Mouse (Mus musculus) heart, adult 8-10 months (tissue): ENCODE data around the gene Polm. TPM values are rescaled to one million over a fixed set of nuclear protein-coding genes. Genes with fewer than 3 reads are reported as not detected.

ENCODE experiments used
- DNase-seq: peaks from one replicate; pipeline ENCODE4 v3.0.0; 2022; ENCODE audit warnings: low spot score
- total RNA-seq, 4 experiments: library from RNA; stranded (reverse); gene quantifications; 2 replicates each; pipeline ENCODE4 v1.2.4; 2022

Gene Polm
- total RNA-seq, result 1 to 10 TPM; 1.8 to 3.3 (median 2.8) TPM

DNA sequence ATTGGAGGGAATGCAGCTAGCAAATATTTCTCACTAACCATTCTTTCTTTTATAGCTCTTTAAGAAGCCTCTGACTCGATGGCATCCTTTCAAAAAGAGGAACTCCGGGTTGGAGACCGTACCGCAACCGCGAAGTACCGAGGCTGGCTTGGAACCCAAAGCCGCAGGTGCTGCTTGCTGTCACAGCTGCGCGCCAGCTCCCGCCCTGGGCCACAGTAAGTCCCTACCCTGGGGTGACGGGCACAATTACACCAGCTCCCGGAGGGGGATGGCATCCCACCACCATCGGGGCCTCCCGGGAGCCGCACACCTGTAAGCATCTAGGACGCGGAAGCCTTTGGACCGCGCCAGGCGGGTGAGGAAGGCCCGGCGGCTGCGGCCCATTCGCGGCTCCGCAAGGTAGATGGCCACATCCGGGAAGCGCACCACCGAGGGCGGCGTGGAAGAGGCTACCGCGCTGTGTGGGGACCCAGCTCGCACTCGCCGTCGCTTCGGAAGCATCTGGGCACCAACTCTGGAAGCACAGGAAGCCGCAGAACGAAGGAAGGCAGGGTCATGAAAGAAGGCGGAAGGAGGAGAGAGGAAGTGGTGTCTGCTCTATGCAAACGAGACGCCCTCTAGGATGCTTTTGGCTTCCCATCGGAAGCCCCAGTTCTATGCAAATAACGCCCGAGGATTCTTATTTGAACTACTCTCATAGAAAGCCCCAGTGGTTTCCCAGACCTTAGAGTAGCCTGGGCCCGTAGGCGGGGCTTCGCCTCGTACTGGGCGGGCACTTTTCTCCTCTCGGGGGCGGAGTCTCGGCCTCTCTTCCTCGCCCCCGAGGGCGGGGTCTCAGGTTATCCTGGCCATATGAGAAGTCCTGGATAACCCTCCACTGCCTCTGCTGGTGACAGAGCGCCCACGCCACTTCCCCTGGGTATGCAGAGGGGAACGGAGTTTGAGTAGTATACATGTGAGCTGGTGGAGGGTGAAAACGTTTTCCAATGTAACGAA, at the start of gene Polm:
Polm (minus strand) TSS at position 766 of the 996 bp plus-strand sequence.
- peak; percentile 91 for DNase-seq

DNA sequence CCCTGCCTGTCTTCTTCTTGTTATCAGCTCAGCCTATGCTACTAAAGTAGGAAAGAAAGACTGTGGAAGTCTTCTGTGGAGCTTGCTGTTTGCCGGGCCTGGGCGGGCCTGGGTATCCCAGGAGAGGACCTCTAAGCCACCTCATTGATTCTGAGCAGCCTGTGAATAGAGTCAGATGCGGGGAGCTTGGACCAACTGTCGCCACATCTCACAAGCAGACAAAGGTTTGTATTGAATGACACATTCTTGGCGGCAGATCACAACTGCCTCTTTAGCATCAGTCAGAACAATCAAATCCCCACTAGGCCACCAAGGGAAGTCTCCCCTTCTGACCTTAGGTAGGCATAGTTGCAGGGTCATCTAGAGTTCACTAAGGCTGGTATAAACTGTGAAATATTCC, 49.4 kb upstream of the Polm start:
- DNase-seq, result no peak

DNA sequence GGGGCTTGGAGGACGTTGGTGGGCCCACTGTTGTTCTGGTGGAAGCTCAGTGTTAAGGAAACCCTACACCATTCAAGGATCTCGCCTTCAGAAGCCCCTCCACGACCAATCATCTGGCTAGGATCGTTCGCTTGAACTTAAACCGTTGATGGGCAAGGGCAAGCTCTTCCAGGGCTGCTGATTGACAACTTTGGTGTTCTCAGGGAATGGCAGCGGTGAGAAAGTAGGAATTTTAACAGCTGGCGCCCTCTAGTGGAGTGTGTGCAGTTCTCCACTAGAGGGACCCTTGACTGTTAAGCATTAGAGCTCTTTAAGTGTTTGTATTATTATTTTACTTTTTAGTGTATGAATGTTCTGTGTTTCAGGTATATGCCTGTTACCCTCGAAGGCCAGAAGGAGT, 48.4 kb upstream of the Polm start:
- peak; percentile 60 for DNase-seq

DNA sequence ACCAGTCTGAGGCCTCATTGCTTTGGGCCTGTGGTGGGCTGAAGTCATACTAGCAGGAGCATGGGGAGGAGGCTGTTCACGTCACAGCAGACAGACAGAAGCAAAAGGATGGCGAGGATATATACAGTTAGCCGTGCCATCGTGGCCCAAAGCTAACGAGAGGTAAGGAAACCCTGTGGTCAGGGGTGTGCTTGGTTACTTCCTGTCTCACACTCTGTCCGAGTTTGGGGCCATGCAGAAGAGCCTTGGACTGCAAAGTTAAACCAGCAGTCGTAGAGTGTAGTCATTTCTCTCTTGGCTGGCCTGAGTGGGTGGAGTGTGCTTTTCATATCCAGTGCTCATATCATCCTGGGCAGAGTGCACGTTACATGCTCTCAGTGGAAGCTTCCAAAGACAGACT, 44.7 kb upstream of the Polm start:
- DNase-seq, result no peak

DNA sequence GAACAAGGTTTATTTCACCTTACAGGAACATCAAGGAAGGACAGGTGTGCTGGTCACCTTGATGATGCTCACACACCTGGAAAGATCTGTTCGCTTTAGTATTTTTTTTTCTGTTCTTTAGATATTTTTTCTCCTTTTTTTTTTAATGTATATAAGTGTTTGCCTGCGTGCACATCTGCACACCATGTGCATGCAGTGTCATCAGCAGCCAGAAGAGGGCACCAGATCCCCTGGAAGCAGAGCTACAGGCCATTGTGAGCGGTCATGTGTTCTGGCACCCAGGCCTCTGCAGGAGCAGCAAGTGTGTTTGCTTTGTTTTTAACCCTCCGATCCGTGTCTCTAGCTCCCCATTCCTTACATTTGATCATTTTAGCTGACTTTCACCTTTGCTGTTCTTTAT, 42.1 kb upstream of the Polm start:
- DNase-seq, result peak; percentile 26

DNA sequence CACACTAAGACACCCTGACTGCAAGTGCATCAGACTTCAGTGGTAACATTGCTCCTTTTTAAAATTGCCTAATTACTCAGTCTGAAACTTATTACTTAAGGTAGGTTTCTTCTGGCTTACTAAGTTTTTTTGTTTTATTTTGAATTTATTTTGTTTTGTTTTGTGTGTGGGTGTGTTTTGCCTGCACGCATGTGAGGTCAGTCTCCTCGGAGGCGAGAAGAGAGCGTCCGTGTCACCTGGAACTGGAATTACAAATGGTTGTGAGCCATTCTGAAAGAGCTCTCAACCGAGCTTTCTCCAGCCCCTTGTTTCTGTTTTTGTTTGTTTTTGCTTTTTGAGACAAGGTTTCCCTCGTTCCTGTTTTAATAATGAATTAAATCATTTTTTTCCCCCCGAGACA, 40.8 kb upstream of the Polm start:
- DNase-seq, result no peak

DNA sequence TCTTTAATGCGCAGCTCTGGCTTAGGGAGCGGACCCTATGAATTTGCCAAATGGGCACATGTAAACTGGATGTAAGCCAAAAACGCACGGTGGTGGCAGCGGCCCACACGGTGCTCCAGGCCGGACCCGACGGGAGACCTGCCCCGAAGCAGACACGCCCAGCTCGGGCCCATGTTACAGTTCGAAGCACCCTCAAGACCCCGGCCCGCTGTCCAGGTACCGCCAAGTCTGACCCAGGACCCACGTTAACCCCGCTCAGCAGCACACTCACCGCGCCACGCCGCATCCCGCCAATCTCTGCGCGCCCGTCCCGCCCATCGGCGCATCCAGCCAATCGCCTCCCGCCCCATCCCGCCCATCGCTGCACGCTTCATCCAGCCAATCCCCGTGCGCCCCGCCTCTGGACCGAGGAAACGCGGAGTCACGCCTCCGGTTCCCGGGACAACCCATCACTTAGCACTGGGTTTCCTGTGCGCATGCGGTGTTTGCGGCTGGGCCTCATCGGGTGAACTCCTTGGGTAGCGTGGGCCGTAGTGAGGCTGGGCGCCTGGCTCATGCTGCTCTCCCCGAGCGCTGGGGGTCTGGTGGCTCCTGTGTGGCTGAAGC, 40.2 kb upstream of the Polm start, which contains the start of gene Pold2:
Pold2 (minus strand) TSS at position 372 of the 606 bp plus-strand sequence.
- DNase-seq, result peak; percentile 98

DNA sequence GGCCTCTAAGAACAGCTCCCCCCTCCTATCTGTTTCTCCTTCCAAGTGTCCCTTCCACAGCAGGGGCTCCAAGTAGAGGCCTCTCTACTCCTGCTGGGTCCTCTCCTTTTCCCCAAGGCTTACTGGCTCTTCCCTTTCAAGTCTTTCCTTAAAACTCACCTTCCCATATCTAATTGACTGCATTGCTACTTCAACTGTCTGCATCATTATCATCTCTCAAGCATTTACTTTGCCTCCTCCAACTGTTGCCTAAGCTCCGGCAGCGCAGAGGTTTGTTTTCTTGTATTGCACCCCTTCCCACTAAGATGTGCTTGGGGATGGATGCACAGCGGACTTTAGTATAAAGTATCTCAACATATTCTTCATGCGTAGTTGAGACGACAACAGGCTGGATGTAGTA, 39.6 kb upstream of the Polm start:
- DNase-seq, result no peak

DNA sequence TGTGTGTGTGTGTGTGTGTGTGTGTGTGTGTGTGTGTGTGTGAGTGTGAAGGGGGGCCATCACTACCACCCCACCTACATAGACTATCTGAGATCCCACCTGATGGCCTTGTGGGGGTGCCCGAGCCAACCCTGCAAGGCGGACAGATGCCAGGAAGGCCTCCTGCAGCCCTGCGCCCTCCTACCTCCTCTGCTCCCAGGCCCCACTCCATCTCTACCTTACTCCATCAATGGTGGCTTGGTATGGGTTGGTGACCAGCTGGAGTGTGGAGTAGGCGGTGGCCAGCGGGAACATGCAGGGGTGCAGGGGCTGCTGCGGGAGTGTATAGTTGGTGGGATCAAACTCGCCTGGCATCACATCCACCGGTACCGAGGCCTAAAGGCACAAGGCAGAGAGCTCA, 35.4 kb upstream of the Polm start:
- no peak for DNase-seq

DNA sequence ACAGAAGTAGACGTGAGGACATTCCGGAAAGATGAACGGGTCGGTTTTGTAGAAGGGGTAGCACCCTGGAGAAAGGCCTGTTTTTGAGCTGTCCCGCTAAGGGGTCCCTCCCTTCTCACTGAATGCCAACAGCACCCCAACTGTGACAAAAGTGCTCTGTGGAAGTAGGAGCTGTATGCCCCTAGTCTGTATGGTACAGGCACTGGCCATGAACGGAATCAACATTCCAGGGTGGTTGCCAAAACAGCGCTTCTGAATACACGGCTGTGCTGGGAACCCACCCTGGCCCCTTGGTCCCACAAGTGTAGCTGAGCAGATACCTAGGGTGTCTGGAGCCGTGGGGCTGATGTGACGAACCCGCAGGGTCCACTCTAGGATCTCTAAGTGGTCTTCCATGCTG, 34.9 kb upstream of the Polm start:
- no peak for DNase-seq

DNA sequence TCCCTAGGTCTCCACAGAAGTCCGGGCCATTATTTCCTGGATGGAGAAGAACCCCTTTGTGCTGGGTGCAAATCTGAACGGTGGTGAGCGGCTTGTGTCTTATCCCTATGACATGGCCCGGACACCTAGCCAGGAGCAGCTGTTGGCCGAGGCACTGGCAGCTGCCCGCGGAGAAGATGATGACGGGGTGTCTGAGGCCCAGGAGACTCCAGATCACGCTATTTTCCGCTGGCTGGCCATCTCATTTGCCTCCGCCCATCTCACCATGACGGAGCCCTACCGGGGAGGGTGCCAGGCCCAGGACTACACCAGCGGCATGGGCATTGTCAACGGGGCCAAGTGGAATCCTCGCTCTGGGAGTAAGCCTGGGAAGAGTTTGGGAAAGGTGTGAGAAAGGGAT, 32.3 kb upstream of the Polm start:
- DNase-seq, result no peak

DNA sequence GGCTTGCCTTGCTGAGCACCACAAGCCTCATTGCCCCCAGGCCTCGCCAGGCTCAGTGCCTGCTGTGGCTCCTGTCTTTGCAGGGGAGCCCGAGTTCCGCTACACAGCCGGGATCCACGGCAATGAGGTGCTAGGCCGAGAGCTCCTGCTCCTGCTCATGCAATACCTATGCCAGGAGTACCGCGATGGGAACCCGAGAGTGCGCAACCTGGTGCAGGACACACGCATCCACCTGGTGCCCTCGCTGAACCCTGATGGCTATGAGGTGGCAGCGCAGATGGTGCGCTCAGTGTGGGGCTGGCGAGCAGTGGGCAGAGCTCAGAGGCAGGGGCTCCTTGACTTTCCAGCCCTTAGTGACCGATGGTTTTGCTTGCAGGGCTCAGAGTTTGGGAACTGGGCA, 31.5 kb upstream of the Polm start:
- DNase-seq, result no peak

DNA sequence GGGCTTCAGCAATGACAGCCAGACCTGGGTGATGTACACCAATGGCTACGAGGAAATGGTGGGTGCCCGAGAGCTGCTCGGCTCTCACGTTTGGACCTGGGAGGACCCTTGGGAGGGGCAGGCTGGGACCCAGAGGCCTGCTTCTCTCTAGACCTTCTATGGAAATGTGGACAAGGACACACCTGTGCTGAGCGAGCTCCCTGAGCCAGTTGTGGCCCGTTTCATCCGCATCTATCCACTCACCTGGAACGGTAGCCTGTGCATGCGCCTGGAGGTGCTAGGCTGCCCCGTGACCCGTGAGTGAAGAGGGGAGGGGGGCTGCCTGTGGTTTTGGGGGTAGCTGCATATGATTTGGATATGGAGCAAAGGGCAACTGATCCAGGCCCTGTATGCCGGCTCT, 30.5 kb upstream of the Polm start:
- no peak for DNase-seq

DNA sequence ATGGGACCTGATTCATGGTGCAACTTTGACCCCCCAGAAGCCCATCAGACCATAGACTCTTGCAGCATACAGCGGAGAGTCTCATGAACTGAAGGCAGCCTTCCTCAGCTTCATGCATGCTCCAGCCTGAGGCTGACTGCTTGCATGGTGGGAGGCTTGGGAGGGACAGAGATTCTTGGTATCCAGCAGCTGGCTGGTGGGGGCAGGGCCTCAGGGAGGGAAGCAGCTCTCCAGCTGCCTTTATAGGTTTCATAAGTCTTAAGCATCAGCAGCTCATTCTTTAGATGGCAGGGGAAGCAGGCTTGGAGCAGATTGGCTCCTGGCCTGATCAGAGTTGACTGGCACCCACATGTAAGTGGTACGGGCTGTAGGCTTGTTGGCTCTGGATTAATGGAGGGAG, 29.4 kb upstream of the Polm start:
- no peak for DNase-seq

DNA sequence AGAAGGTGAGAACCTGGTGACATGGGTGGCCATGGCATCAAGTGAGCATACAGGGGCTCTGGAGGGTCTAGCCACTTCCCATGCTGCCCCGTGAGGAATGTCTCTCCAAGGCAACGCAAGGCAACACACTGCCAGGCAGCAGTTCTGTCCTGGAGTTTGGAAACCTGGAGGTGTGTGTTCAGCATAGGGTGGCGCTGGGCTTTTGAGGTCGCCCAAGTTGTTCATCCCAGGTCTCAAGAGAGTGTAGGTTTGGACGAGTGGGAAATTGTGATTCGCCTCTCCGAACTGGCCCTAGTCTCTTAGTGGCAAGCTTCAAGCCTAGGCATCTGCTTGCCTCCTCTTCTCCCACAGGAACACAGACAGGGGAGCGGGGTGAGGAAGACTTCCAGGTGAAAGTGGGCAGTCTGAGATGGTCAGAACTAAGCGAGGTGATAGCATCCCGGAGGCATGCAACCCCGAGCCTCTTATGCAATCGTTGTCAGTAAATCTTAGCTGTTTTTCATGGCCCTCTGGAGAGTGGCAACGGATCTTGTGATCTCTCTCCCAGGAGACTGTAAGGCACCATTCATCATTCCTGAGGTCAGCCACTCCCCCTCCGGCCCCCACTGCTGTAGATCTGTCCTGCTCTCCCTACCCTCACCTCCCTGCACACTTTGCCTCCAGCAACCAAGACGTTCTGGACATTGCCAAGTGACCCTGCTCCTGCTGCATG, 24.7 kb upstream of the Polm start:
- DNase-seq, result no peak

DNA sequence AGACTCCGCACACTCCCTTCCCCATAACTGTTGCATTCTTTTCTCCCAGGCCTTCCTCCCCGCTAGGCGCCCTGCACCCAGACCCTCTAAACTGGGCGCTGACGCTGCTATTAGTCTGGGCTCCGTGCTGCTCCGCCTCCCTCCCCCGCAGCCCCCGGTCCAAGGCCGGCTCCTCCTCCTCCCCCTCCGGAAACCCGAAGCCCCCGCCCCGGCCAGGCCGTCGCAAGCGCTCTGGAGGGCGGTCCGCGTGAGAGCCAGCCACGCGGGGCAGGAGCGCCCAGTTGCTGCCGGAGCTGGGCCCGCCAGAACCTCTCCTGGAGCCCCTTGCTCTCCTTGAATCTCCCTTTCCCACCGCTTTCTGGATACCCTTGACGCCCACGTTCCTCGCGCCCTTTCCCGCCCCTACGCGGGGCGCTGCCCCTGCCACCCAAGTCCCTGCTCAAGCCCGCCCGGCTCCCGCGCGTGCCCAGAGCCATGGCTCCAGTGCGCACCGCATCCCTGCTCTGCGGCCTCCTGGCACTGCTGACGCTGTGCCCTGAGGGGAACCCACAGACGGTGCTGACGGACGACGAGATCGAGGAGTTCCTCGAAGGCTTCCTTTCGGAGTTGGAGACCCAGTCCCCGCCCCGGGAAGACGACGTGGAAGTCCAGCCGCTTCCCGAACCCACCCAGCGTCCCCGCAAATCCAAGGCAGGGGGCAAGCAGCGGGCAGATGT, 24.0 kb upstream of the Polm start, which contains the start of gene Aebp1:
Aebp1 (plus strand) TSS at position 270 of the 716 bp plus-strand sequence.
- peak; percentile 29 for DNase-seq

DNA sequence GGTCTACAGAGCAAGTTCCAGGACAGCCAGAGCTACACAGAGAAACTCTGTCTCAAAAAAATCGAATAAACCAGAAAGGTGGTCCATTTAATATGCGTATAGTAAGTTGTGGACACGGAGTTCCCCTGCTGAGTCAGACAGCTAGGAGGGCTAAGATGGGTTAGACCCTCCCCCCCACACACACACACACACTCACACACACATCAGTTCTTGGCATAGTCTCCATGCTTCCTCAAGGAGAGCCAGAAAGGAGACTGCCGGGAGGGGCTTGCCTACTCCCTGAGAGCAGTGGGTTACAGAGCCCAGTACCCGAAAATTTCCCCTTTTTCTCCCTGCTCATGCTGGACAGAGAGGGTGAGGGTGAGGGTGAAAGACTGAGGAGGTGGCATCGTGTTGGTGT, 22.8 kb upstream of the Polm start:
- DNase-seq, result no peak

DNA sequence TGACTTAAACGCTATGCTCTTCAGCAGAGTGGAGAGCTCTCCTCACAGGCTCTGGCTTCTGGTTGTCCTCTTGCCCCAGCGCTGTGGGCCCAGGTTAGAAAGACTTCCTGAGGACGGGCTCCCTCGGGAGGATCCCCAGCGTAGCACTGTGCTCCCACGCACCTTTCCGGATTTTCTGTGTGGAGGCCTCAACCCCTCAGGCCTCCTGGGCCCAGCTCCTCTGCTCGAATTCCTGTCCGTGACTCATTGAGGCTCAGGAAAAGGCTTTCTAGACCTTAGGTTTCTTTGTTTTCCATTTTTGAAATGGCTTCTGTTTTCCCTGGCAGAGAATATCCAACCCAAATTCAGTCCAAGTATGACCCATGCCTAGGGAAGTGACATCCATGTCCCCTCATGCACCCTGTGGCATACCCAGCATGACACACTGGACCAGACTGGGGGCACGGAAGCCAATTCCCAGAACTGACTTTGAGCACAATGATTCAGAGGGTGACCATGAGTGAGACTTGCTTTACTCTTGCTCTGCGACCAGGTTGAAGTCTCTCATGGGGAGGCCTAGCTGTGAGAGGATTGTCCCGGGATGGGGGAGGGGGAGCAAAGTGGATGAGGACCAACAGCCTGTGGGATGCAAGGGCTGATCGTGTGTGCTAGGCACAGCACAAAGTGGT, 22.2 kb upstream of the Polm start:
- no peak for DNase-seq

DNA sequence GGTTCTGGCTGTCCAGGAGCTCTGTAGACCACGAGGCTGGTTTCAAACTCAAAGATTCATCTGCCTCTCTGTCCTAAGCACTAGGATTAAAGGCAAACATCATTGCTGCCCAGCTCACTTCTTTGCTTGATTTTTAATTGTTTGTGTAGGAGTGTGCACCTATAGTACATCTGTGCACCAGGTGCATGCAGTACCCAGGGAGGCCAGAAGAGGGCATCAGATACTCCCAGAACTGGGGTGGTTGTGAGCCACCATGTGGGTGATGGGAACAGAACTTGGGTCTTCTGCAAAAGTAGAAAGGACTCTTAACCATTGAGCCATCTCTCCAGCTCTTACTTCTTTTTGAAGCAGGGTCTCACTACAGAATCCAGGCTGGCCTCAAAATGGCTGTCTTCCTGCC, 20.9 kb upstream of the Polm start:
- no peak for DNase-seq

DNA sequence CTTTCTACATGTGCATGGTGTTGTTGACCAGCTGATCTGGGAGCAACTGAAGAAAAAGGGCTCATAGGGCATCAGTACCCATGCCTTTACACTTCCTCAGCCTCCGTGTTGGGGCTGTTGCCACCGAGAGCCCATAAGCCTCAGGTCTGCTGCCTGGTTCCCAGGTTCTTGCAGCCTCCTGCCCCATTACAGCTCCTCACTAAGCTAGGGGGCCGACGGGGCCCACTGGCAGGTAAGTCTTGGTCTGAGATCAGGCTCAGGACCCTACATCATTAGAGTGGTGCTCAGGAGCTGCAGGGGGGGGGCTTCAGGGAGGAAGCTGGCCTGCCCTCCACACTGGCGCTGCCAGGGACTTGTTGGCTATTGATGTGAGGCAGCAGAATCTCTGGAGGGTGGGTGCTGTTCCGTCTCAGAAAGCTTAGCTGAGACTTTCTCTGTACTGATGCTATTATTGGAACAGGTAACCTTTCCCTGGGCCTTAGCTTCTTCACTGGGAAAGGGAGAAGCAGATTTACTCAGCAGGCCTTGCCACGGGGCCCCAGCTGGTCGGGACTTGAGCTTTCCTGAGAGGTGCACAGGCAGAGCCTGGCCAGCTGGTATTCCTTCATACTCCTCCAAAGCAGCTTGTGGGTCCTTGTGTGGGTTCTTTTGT, 18.8 kb upstream of the Polm start:
- no peak for DNase-seq

DNA sequence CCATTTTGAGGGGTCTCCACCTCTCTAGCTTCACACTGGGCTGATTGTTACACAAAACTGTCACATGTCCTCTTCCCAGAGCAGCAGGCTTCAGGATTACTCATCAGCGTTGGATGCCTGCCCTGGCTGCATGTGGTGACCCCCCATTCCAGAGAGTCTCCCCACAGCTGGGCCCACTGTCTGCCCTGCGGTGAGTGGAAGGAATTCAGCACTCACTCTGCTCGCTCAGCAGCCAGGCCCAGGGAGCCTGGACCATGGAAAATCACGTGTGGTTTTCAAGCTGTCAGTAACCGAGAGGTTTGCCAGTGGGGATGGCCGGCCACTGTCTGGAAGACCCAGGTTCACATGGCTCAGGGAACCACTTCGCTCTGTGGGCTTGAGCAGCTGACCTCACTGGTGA, 18.1 kb upstream of the Polm start:
- peak; percentile 63 for DNase-seq
